Mouse (Mus musculus) gastrocnemius, adult 2 months (tissue): ENCODE measurements at regions not wholly inside any gene's neighbourhood (a gene's known extent, or its start where the extent isn't known, plus 50 kb on each side); places are given as distances from the start of the nearest gene placed in this dataset.
A peak's percentile ranks its signal among the peaks of the same experiment; 100 is the strongest.

Experiments
- DNase-seq: peaks from one replicate; pipeline ENCODE4 v3.0.0; 2022
- H3K27ac ChIP-seq: fragments of 200-600 bp; 2 replicates; pipeline ENCODE4 v1.8.1; 2022; ENCODE audit warnings: mild to moderate bottlenecking
- H3K4me3 ChIP-seq: fragments of 200-600 bp; 2 replicates; pipeline ENCODE4 v1.8.1; 2022; ENCODE audit warnings: mild to moderate bottlenecking, moderate library complexity
- CTCF ChIP-seq: fragments of 200-600 bp; IDR thresholded peaks from 2 replicates; pipeline ENCODE4 v1.8.1; 2022; ENCODE audit warnings: antibody characterized with exemption, mild to moderate bottlenecking, moderate library complexity
- intact Hi-C: fragments of 180-260 bp; cut with DNase I; formaldehyde crosslinking; loops from one replicate; pipeline ENCODE4 v1.15.1; 2025

DNA sequence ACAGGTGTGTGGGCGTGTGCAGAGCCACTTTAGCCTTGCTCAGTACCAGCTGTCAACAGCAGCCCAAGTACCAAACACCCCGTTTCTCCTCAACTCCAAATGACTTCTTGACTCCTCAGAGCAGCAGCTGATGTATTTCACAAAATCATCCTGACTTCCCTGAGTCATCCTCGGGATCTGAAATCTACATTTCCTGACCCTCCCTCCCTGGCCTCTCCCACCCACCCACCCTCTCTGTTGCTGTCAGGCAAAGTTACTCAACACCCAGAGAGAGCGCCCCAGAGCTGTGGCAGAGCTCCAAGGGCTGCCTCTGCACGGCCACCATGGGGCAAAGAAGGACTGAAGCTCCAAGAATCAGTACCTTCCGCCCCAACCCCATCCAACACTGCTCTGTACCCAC, 83.5 kb upstream of the Cyp1b1 start:
- H3K27ac ChIP-seq, result no peak overlapping the region
- DNase-seq, result no peak
- H3K4me3 ChIP-seq, result no peak overlapping the region
- no peak for TF ChIP-seq CTCF
- intact Hi-C loops, result no loop called here

DNA sequence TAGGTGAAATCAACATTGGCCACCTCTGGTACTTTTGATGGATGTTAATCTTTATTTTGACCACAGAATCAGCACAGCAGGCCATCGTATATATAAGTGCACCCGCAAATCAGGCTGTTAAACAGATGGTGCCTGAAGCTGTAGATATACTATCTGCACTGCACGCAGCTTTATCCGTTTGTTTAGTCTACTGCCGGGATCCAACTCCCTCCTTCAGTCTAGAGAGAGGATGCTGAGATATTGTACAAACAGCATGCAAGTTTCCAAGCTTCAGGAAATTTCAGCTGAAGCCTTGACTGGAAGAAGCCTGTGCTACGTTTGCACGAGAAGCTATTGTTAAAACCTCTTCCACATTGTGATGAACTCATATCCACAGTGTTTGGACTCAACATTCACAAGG, 75.3 kb upstream of the Cyp1b1 start:
- intact Hi-C loops, result no loop called here
- H3K4me3 ChIP-seq, result no peak overlapping the region
- DNase-seq, result no peak
- TF ChIP-seq CTCF, result no peak
- H3K27ac ChIP-seq, result no peak overlapping the region

DNA sequence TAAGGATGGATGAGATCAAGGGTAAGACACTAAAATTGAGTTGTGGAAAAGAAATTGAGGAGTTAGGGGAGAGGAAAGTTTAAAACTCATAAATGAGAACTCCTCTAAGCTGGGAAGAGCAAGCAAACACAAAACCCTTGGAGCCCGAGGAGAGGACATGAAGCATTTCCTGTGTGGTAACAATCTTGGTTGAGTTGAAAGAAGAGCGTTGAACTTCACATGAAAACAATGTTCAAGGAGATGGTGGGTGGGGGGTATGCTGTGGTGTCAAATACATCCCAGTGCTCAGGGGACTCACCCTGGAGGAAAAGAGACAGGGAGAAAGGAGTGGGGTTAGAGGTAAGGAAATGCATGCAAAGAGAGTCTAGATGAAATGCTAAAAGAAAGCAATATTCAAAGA, 72.3 kb upstream of the Cyp1b1 start:
- TF ChIP-seq CTCF, result no peak
- DNase-seq, result no peak
- intact Hi-C loops, result no loop called here

DNA sequence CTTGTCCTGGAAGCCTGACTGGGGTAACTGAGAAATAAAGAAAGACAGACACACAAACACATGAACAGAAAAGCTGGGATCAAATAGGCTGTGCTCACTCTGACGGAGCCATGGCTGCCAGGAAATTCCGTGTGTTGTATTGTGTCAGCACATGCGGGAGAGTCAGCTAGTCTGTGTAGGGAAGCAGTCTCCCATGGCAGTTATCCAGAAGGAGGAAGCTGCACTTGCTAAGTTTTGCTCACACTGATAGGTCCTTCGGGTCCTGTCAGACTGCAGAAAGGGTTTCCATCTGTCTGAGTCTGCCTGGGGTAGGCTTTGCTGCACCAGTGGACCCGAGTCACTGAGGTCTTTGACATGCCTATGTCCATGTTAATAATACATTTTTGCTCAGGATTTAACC, 71.8 kb upstream of the Cyp1b1 start:
- intact Hi-C loops, result no loop called here
- no peak overlapping the region for H3K4me3 ChIP-seq
- TF ChIP-seq CTCF, result no peak
- DNase-seq, result peak; percentile 31
- H3K27ac ChIP-seq, result peak overlapping the region; percentile 53; the same call in 1 of the 2 replicates

More for the DNA sequence above, 72.3 kb upstream of the Cyp1b1 start:
- Histone ChIP-seq H3K4me3 (no peak overlapping the region), H3K27ac (peak overlapping the region; percentile 16; the same call in 1 of the 2 replicates)

DNA sequence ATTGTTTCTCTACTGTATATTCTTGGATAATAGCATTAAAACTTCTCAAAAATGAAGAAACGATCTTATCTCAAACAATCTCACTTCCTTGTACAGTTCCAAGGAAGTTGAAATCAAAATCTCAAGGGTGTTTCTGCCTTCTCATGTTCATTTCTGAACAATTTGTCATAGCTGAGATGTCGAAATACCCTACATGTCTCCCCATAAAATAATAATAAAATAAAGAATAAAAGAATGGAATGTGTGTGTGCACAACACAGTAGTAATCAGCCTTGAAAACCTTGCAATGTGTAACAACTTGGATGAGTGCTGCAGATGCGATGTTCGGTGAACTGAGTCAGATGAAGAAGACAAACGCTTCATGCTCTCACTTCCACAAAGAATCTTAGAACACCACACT, 71.4 kb upstream of the Cyp1b1 start:
- Histone ChIP-seq H3K27ac (peak overlapping the region; percentile 53; the same call in 1 of the 2 replicates), H3K4me3 (no peak overlapping the region)
- intact Hi-C loops, result no loop called here
- DNase-seq, result no peak
- no peak for TF ChIP-seq CTCF

DNA sequence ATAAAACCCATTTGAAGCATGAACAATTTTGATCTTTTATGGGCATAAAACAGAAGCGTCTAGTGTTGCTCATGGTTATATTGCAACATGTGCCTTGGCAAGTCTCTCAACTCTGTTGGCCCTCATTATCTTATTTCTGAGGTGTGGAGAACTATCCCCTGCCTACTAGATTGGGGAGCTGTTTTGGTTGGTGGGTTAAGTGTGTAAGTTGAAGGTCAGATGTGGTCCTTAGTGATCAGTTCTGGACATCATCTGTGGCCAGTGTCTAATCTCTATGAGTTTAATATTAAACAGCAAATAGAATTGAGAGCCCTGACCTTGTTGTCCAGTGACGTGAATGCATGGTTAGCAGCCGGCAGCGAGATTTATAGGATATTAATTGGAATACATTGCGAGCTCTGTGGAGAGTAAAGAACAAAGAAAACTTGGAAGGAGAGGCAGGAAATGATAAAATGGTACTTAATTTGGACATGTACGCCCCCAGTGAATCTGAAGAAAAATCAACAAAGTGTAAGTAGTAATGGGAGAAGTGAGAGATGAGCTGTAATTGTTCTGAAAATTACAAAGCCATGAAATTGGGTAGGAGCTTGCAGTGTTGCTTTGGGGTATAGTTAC, 69.5 kb upstream of the Cyp1b1 start:
- DNase-seq, result no peak
- Histone ChIP-seq H3K4me3 (no peak overlapping the region), H3K27ac (no peak overlapping the region)
- no peak for TF ChIP-seq CTCF
- intact Hi-C loops, result no loop called here

DNA sequence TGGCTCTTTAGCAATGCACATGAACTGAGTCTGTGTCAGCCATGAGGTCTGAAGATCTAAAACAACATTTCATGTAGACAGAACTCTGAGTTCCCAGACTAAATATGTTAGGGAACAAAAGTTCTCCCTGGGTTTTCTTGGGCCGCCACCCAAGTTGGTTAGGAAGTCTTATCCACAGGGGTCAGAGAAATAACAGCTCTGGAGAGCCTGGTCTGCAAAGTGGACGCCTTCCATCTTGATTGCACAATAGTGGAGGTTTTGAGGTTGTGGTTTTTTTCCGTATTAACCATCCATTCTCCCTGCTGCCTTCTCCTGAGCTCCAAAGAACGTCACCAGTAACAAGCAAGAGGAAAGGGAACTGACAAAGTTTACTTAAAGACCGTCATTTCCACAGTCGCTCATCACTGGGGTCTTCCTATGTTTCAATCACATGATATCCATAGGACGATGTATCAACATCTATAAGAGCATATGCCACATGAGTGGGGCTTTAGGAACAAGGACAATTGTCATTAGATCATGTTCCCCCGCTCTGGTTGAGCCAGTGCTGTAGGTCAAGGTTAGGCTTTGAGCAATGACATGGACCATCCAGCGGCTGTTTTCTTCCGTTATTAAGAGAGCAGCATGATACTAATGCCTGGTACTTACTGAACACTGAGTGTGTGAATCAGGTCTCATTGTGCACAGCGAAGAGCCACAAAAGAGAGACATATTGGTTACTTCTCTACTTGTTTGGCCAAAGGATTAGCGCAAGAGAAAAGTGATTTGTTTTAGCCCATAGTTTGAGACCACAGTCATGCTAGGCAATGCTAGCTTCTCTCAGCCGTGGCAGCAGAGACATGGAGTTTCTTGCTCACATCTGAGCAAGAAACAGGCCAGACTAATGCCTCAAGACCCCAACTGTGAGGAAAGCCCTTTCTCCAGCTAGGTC, 67.1 kb upstream of the Cyp1b1 start:
- H3K27ac ChIP-seq, result peak overlapping the region; percentile 65; the same call in 1 of the 2 replicates
- peak; percentile 79 for DNase-seq
- no peak for TF ChIP-seq CTCF
- no peak overlapping the region for H3K4me3 ChIP-seq
- intact Hi-C loops, result no loop called here

DNA sequence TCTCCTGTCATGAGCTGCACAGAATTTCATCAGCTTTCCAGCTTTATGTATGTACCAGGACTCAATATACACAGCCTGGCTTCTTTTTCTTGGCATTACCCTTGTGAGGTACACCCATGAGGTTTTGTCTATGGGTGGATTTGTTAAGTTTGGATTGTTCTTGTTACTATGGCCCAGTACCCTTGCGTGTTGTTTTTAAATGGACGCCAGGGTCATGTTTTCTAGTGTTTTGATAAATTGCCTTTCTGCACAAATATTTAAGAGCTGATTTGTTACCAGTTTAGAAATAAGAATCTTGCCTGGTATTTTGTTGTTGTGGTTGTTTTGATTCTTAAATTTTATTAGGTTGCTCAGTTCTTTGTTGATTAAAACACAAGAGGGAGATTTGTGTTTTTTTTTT, 66.4 kb upstream of the Cyp1b1 start:
- TF ChIP-seq CTCF, result no peak
- Histone ChIP-seq H3K27ac (peak overlapping the region; percentile 65), H3K4me3 (no peak overlapping the region)
- DNase-seq, result no peak
- intact Hi-C loops, result no loop called here

DNA sequence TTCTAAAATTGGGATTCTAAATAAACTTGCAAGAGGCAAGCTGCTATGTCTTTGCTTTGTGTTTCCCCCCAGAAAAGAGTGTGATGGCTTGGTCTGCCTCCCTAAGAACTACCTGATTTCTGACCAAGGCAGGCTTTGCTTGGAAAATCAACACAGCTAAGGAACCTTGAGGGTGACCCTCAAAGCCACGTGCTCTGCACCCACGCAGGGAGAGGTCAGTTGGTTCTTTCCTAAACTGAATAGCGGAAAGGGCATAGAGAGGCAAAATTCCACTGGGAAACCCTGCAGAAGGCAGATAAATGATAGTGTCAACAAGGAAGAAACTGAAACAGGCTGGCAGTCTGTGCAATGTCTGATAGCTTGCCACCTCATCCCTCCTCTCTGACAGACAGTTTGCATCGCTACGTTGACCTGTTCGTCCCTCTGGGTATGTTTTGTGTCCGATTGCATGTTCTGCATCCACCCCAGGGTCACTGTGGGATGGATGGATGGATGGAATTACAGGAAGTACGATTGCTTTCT, 63.1 kb upstream of the Cyp1b1 start:
- H3K4me3 ChIP-seq, result no peak overlapping the region
- TF ChIP-seq CTCF, result no peak
- intact Hi-C loops, result no loop called here
- no peak overlapping the region for H3K27ac ChIP-seq
- no peak for DNase-seq

DNA sequence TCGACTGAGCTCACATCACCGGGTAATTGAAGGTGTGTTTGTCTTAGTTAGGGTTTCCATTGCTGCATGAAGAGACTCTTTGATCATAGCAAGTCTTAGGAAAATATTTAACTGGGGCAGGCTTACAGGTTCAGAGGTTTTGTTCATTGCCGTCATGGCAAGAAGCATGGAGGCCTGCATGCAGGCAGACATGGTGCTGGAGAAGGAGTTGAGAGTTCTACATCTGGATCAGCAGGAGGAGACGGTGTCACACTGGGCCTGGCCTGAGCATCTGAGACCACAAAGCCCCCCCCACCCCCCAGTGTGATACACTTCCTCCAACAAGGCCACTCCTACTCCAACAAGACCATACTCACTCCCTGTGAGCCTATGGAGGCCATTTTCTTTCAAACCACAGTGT, 61.3 kb upstream of the Cyp1b1 start:
- Histone ChIP-seq H3K27ac (no peak overlapping the region), H3K4me3 (no peak overlapping the region)
- TF ChIP-seq CTCF, result no peak
- intact Hi-C loops, result no loop called here
- DNase-seq, result no peak

DNA sequence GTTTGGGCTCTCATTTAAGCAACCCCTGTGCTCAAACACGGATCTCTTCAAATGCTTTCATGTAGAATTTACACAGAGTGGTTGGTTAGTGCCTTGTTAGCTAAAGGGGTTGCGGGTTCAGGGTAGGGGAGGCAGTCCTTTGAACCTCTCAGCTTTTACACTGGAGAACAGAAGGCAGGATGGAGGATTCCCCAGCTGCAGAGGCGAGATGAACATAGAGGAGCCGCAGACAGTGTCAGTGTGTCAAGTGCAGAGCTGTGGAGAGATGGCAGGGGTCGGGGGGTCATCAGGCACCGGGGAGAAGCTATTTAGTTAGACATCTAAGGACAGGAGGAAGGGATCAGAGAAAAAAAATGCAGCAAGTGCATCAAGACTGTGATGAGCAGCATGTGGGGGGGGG, 60.4 kb upstream of the Cyp1b1 start:
- Histone ChIP-seq H3K4me3 (no peak overlapping the region), H3K27ac (no peak overlapping the region)
- intact Hi-C loops, result no loop called here
- TF ChIP-seq CTCF, result no peak
- DNase-seq, result no peak

DNA sequence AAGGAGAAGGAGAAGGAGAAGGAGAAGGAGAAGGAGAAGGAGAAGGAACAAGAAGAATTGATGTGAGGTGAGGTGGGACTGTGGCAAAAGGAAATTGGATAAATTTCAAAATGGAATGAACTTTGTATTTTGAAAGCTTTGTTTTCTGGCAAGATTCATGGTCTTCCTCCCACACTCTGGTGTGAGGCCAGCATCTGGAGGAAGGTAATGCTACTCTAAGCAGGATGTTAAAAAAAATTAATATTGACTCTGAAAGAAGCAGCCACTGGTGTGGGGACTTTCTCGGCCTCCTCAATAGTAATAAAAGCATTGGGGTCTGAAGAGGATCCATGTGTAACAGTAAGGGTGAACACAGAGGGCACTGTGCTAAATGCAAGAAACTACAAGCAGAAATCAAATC, 59.4 kb upstream of the Cyp1b1 start:
- no peak for TF ChIP-seq CTCF
- no peak for DNase-seq
- intact Hi-C loops, result no loop called here
- Histone ChIP-seq H3K4me3 (no peak overlapping the region), H3K27ac (no peak overlapping the region)

DNA sequence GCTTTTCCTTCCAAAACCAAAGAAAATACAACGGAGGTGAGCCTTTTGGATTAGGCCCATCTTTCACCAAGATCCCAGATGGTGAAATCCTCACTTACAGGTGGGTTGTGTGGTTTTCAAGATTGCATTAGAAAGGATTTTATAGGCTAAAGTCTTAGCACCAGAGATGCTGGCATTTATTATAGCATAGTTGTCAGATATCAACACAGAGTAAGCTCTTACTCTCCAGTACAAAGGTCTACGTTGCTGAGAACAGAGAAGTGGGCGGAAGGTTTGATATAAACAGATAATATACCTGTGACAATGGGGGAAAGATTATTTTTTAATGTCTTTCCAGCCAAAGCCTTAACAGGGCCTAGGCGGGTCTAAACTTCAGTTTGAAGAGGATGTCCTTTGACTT, 57.4 kb upstream of the Cyp1b1 start:
- no peak overlapping the region for H3K27ac ChIP-seq
- no peak for TF ChIP-seq CTCF
- H3K4me3 ChIP-seq, result no peak overlapping the region
- DNase-seq, result no peak
- intact Hi-C loops, result no loop called here
